Mouse (Mus musculus): ENCODE results near the gene Fndc9.

The Fndc9 gene

GRCm38 (mm10) chr11:46276778-46277177, 41.4 kb downstream of the Fndc9 start:
- peak in 1 of 2 experiments; percentile 47 for DNase-seq (ENCODE audit: low spot score in 2 of 2)

- DNase-seq (ENCODE audit: low spot score in 2 of 2) = no peak
Observed at GRCm38 (mm10) chr11:46278140-46278539, 42.8 kb downstream of the Fndc9 start.

- DNase-seq (ENCODE audit: low spot score in 2 of 2) = no peak
Observed at GRCm38 (mm10) chr11:46278709-46279108, 43.4 kb downstream of the Fndc9 start.

- DNase-seq (ENCODE audit: low spot score in 2 of 2) = no peak
Observed at GRCm38 (mm10) chr11:46282612-46283011, 47.3 kb downstream of the Fndc9 start.

- DNase-seq (ENCODE audit: low spot score in 2 of 2) = no peak
Observed at GRCm38 (mm10) chr11:46283800-46284199, 48.5 kb downstream of the Fndc9 start.

GRCm38 (mm10) chr11:46286803-46287202, 51.5 kb downstream of the Fndc9 start:
- DNase-seq (ENCODE audit: low spot score in 2 of 2) = no peak

- DNase-seq (ENCODE audit: low spot score in 2 of 2) = no peak
Observed at GRCm38 (mm10) chr11:46288091-46288490, 52.8 kb downstream of the Fndc9 start.

- no peak for DNase-seq (ENCODE audit: low spot score in 2 of 2)
Observed at GRCm38 (mm10) chr11:46289022-46289421, 53.7 kb downstream of the Fndc9 start.

Data from spleen, postnatal 14 days (tissue).